Mouse (Mus musculus) thymus, postnatal 0 days (tissue): ENCODE measurements around the gene Astn2. TPM values are rescaled to one million over a fixed set of nuclear protein-coding genes. Genes with fewer than 3 reads are reported as not detected.

ENCODE experiments used
- DNase-seq: peaks from one replicate; pipeline ENCODE4 v3.0.0-alpha.2; 2015; ENCODE audit warnings: low spot score
- polyA plus RNA-seq: library from polyadenylated mRNA; unstranded; fragments of >200 nt; fragmentation: Nextera tagmentation; extraction: Ambion mirVana; gene quantifications from 2 replicates; pipeline ENCODE4 v1.2.1, GENCODE M21; 2015

The Astn2 gene
- polyA plus RNA-seq, 1 experiment from 2014 or later: 0.20 TPM

DNA sequence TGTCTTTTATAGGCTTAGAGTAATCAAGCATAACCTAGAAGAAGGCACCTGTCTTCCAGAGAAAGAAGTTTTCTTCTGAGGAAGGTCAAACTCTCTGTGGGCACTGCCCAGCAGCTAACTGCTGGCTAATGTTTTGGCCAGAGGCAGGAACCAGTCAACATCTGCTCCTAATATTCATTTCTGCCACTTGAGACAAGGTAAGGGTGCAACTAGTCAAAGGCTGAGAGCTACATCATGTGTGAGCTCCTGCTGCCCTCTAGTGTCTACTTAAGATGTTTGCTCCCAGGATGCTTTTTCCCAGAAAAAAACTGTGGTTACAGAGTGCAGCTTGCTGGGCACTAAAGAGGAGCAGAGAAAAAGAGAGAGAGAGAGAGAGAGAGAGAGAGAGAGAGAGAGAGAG is 814.6 kb downstream of the Astn2 start:
- peak; percentile 17 for DNase-seq

DNA sequence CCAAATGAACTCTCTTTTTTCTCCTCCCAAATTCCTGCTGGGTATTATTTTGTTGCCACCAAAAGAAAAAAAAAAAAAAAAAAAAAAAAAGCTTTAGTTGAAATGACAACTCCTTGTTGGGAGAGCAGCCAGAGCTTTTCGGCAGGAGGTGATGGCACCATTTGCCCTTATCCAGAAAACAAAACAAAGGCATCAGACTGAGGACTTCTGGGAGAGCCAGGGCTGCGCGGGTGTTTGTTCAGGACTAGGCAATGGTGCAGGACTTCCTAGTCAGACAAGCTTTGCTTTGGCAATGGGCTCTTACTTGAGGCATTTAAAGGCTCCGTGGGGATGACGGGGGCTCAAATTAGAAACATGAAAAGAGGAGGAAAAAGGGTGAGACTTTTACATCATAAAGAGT is 817.5 kb downstream of the Astn2 start:
- no peak for DNase-seq

GRCm38 (mm10) chr4:65580254-65580653 is 824.2 kb downstream of the Astn2 start:
- DNase-seq: no peak

DNA sequence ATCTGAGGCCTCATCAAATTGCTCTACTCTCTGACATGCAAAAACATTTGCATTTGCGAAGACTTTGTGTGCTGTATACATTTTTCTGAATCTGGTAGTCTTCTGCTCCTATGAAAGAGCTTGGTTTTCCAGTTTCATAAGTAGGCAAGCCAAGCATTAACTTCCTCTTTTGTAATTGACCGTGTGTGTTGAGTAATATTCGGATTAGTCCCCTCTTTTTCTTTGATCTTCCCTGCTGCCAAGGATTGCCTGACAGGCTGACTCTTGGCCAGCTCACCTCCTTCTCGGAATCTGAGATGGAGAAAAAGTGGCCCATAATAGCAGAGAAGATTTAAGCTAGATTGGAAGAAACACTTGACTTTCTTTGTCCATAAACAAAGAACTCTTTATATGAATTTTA is 838.9 kb downstream of the Astn2 start:
- DNase-seq: no peak

GRCm38 (mm10) chr4:65548561-65548960 is 855.9 kb downstream of the Astn2 start:
- DNase-seq: no peak

DNA sequence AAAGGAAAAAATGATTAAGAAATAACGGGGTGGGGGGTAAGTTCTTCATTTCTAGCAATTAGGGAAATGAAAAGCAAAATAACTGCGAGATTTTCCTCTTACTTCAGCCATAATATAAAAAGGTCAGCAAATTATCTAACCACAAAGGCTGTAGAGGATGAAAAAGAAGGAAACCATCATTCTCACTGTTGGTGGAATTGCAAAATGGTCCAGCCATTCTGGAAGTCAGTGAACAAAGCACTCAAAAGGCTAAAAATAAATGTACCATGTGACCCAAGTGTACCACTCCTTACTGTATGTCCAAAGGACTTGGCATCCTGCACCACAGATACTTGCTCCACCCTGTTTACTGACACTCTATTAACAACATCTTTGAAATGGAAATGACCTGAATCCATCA is 858.8 kb downstream of the Astn2 start:
- no peak for DNase-seq

- DNase-seq: no peak
These were observed 872.2 kb downstream of the Astn2 start for GRCm38 (mm10) chr4:65532071-65532736.

DNA sequence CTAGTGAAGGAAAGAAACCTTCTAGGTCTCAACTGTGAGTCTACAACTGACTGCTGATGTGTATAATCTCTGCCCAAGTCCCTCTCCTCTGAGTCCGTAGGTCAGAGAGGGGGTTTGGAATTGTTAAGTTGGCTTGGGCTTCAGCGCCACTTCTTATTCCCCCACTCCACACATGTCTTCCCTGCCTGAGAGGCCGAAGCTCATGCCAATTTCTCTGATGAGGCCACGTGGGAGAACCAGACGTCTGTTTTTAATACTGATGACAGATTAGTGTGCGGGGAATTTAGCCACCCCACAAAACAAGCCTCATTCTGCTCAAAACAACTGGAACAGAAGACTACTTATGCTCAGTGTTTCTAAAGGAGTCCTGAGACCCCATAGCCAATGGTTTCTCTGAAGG is 872.8 kb downstream of the Astn2 start:
- no peak for DNase-seq

- DNase-seq: no peak
These were observed 873.5 kb downstream of the Astn2 start for GRCm38 (mm10) chr4:65530901-65531300.

- no peak for DNase-seq
These were observed 896.3 kb downstream of the Astn2 start for GRCm38 (mm10) chr4:65508101-65508500.

- no peak for DNase-seq
These were observed 897.5 kb downstream of the Astn2 start for GRCm38 (mm10) chr4:65506870-65507269.

DNA sequence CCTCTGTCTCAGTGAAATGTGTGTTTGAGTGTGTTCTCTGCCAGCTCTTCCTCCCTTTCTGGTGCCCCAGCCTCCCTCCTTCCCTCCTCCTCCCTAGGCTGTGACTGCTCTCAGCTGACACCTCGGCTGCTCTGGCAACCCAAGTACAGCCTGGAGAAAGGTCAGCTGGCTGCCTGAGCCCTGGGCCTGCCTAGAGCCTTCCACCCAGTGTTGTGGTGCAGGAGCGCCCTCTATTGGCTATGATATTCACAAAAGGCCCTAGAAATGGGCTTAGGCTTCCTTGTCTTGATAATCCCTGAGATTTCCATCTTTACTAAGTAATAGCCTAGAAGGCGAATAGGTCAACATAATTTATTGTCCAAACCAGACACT is 908.0 kb downstream of the Astn2 start:
- peak; percentile 8 for DNase-seq

GRCm38 (mm10) chr4:65495705-65496462 is 908.5 kb downstream of the Astn2 start:
- no peak for DNase-seq

GRCm38 (mm10) chr4:65491541-65491940 is 912.9 kb downstream of the Astn2 start:
- DNase-seq: no peak

DNA sequence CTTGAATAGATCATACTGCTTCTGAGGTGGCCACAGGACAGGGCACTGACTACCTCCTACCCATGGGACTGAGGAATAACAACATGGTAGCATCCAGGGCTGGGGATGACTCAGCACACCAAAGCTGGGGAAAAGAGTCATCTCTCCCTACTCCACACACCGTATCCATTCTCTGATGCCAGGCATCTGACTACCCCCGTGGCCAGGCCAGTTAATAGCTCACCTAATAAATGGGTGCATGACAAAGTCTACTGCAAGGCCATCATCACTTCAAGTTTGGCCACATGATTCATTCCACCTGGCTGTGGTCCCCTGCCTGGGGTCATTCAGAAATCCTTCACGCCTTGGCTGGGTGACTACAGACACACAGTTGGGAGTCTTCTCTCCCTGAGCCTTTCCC is 914.7 kb downstream of the Astn2 start:
- no peak for DNase-seq

DNA sequence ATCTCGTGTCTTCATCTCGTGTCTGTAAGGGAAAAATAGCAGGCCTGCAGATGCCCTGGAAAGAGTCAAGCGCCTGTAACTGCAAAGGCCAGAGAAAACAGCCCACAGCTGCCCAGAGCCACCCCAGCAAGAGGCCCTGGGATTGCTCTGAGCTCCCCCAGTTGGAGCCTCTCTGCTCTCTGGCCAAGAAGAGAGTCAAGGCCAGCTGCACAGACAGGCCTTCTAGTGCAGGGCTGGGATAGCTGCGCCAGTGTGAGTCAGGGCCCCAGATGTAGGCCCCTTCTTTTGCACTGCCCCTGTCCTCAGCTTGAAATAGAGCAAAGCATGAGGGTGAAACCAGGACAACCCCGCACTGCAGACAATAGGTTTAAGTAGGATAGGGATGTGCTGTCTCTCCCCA is 922.8 kb downstream of the Astn2 start:
- no peak for DNase-seq

DNA sequence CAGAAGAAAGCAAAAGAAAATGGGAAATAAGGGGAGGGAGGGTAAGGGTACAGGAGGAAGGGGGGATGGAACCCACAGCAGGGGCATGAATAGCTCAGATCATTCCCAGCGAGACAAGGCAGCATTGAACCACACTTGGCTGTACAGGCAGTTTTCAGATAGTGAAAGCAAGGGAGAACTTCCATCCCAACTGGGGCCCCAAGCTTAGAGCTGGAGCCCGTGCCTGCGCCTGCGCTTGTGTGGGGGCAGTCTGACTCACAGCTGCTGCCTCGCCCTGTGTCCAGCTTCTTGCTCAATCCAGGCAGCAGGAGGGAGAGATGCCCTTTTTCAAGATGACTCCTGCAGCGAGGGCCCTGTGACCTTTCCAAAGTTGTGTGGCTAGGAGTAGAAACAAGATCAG is 927.3 kb downstream of the Astn2 start:
- DNase-seq: no peak

DNA sequence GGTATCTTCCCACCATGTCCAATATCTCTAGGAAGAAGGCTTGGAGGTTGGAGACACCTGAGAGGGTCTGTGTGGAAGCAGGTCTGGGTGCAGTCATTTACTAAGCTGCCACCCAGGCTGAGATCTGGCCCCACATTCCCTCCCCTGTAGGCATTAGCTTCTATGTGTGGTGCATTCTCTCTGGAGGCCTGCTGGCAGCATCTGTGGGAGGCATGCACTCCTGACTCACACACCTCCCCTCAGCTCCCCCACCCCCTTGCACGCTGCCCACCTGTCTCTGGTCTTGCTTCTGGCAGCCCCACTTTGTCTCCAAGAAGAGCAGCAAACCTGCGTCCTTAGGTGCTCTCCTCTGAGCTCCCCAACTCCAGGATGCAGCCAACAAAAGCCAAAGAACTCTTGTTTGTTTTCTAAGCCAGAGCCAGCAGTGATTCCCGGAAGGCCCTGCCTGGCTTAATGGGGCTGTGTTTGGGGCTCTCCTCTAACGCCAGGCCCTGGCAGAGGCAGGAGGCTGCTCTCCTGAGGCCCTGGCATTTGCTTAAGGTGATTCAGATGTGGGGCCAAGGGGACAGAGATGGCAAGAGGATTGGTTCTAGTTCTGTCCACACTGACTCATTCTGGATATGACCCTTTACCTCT is 928.4 kb downstream of the Astn2 start:
- no peak for DNase-seq

- DNase-seq: no peak
These were observed 931.3 kb downstream of the Astn2 start for GRCm38 (mm10) chr4:65473141-65473540.

- no peak for DNase-seq
These were observed 955.2 kb downstream of the Astn2 start for GRCm38 (mm10) chr4:65449171-65449570.

DNA sequence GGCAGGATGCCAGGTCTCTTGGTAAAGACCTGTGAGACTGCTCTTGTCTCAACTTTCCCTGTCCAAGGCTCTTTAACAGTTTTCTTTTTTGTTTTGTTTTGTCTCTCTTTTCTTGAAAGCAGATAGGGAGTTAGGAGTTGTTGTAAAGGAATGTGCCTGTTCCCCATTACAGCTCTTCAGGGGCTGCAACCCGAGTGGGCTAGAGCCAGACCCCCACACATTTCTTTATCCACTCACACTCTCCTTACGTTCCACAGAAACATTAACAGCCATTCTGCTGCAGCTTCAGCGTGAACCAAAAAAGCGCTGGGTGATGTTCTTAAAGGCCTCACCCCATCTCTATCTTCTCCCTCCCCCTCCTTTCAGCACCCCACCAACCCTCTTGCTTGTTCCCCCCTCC is 962.7 kb downstream of the Astn2 start:
- no peak for DNase-seq

- no peak for DNase-seq
These were observed 973.6 kb downstream of the Astn2 start for GRCm38 (mm10) chr4:65430804-65431203.

- no peak for DNase-seq
These were observed 976.9 kb downstream of the Astn2 start for GRCm38 (mm10) chr4:65427480-65427879.
